Mouse (Mus musculus) intestine, postnatal 0 days (tissue): Measurements from ENCODE around the gene Gpank1. TPM values are rescaled to one million over a fixed set of nuclear protein-coding genes. Genes with fewer than 3 reads are reported as not detected.
A peak's percentile ranks its signal among the peaks of the same experiment; 100 is the strongest.

ENCODE experiments used
- ATAC-seq: fragments of 200-750 bp; cut with Nextera tagmentation; 2 replicates; pipeline ENCODE4 v1.8.0; 2017; ENCODE audit warnings: mild to moderate bottlenecking, moderate TSS enrichment, moderate library complexity
- H3K27ac ChIP-seq: fragments of 300-500 bp; sonication (generic); 2 replicates; pipeline ENCODE4 v1.5.1; 2014; ENCODE audit warnings: mild to moderate bottlenecking, low read depth, low read length, moderate library complexity
- H3K27me3 ChIP-seq: fragments of 300-500 bp; sonication (generic); replicated peaks from 2 replicates; pipeline ENCODE4 v1.6.1; 2014; ENCODE audit warnings: low read length, mixed read lengths; ENCODE audit not compliant: control insufficient read depth, insufficient read depth
- H3K36me3 ChIP-seq: fragments of 300-500 bp; sonication (generic); 2 replicates; pipeline ENCODE4 v1.6.1; 2014; ENCODE audit warnings: mild to moderate bottlenecking, moderate library complexity; ENCODE audit not compliant: control insufficient read depth, insufficient read depth
- H3K4me1 ChIP-seq: fragments of 300-500 bp; sonication (generic); replicated peaks from 2 replicates; pipeline ENCODE4 v1.6.1; 2014; ENCODE audit warnings: antibody characterized with exemption, low read length, mixed read lengths; ENCODE audit not compliant: control insufficient read depth, insufficient read depth
- H3K4me2 ChIP-seq: fragments of 300-500 bp; sonication (generic); replicated peaks from 2 replicates; pipeline ENCODE4 v1.6.1; 2014; ENCODE audit warnings: low read depth, mild to moderate bottlenecking, moderate library complexity
- H3K4me3 ChIP-seq: fragments of 300-500 bp; sonication (generic); 2 replicates; pipeline ENCODE4 v1.5.1; 2014; ENCODE audit warnings: low read depth, low read length
- H3K9ac ChIP-seq: fragments of 300-500 bp; sonication (generic); 2 replicates; pipeline ENCODE4 v1.6.1; 2014; ENCODE audit warnings: mild to moderate bottlenecking, low read depth, low read length
- H3K9me3 ChIP-seq: fragments of 300-500 bp; sonication (generic); 2 replicates; pipeline ENCODE4 v1.6.1; 2016; ENCODE audit warnings: mixed run types; ENCODE audit not compliant: control insufficient read depth
- CTCF ChIP-seq: sonication (generic); IDR thresholded peaks from 2 replicates; pipeline ENCODE4 v1.5.1; 2016; ENCODE audit warnings: low read depth, mild to moderate bottlenecking, control low read depth, antibody characterized with exemption, moderate library complexity
- WGBS: fragments of 180-500 bp; shearing (Covaris S2); extraction: QIAGEN DNeasy Blood & Tissue Kit; methylation state at CpG from one replicate; pipeline ENCODE4 v1.1.7; 2014; 5-methylcytosine and 5-hydroxymethylcytosine counted together
- polyA plus RNA-seq: library from polyadenylated mRNA; unstranded; fragments of >200 nt; fragmentation: Nextera tagmentation; extraction: Ambion mirVana; gene quantifications from 2 replicates; pipeline ENCODE4 v1.2.1, GENCODE M21; 2015

Gene Gpank1
- polyA plus RNA-seq, 1 experiment from 2014 or later, result 15.0 TPM

DNA sequence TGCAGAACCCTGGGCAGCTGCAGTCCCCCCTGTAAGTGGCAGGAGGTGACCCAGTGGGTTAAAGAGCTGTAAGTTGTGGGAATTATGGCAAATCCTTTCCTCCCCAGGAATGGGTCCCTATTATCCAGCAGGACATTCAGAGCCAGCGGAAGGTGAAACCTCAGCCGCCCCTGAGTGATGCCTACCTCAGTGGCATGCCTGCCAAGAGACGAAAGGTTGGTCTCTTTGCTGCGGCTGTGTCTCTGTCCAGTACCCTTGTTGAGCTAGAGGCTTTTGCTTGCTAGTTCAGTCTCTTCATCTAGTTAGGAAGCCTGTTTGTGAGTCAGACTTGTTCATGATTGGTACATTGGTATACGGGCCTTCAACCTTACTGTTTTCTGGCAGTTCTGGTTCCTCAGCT lies 24.9 kb downstream of the Gpank1 start:
- Histone ChIP-seq H3K9ac (no peak overlapping the region), H3K36me3 (peaks cover 96% of the 10 kb centered on the region), H3K4me3 (no peak overlapping the region), H3K4me2 (no peak overlapping the region), H3K27ac (no peak overlapping the region; the same call in 1 of the 2 replicates), H3K27me3 (no peaks in the 10 kb centered on the region), H3K4me1 (no peaks in the 10 kb centered on the region), H3K9me3 (no peaks in the 10 kb centered on the region)
- TF ChIP-seq CTCF, result no peak
- WGBS, result 75% methylated on average over 5 of the region's 5 CpGs
- ATAC-seq, result no peak

DNA sequence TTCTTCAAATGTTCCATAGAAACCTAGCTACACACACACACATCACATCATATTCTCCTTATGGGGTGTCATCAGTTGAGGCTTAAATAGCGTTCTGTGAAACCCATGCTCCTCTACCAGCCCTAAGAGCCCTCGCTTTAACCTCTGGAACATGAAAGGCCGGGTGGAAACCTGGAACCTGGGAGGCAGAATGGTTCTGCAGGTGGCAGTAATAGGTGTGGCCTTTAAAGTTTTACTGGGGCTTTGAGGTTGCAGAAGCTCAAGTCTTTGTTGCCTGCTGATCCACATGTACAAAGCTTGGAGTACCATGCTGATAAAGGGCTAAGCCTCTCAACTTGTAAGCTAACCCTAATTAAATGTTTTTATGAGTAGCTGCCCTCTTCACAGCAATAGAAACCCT lies 26.1 kb downstream of the Gpank1 start:
- Histone ChIP-seq H3K9ac (no peak overlapping the region), H3K27ac (no peak overlapping the region), H3K4me3 (no peak overlapping the region), H3K36me3 (peaks cover 95% of the 10 kb centered on the region), H3K4me1 (no peaks in the 10 kb centered on the region), H3K27me3 (no peaks in the 10 kb centered on the region), H3K4me2 (no peak overlapping the region), H3K9me3 (no peaks in the 10 kb centered on the region)
- no peak for ATAC-seq
- WGBS, result 43% methylated on average over 3 of the region's 3 CpGs
- TF ChIP-seq CTCF, result no peak

DNA sequence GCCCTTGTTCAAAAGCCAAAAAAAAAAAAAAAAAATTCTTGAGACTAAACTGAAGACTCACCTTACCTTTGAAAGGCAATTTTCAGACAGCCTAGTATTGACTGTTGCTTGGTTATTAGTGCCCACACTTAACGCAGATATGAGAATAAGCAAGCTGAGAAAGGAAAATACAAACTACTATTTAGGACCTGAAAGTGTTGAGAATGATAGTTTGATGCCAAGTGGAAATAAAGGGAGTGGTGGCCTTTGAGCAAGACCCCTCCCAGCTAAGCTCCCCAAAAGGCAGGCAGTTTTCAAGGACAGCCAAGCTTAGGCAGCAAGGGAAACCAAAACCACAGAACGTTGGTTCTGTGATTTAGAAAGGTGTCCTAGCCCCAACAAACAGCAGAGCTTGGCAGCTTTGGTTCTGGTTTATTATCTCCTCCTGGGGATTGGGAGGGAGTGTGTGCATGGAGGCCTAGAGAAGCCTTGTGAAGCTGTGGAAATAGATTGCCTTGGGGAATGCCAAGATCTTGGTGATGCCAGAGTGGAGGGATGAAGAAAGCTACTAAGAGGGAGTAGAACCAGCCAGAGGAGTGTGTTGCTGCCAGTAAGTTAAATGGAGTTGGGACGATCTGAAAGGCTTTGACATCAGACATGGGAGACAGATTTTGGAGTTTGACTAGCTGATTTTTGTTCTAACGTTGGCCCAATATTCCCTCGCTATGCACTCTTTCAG lies 26.8 kb downstream of the Gpank1 start:
- no peaks in the 10 kb centered on the region for H3K9me3 ChIP-seq
- H3K27ac ChIP-seq, result peak overlapping the region; percentile 11; the same call in 1 of the 2 replicates
- ATAC-seq, result no peak
- WGBS, result 65% methylated on average over 5 of the region's 5 CpGs
- no peak overlapping the region for H3K4me3 ChIP-seq
- no peak for TF ChIP-seq CTCF
- no peak overlapping the region for H3K4me2 ChIP-seq
- no peak overlapping the region for H3K9ac ChIP-seq
- H3K36me3 ChIP-seq, result peaks cover 95% of the 10 kb centered on the region
- H3K4me1 ChIP-seq, result no peaks in the 10 kb centered on the region
- H3K27me3 ChIP-seq, result no peaks in the 10 kb centered on the region

DNA sequence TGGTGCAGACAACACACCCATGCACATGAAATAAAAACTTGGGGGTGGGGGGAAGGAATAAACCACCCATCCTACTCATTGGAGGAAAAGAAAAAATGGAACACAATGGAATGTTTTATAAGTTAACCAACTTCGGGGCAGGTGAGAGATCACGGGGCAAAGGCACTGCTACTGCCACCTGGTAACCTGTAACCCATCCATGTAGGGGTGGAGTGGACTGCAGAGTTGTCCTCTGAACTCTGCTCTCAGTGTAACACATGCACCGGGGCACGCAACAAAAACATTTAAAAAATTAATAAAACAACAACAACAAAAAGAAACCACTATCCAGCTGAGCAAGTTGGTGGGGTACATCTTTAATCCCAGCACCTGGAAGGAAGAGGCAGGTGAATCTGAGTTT lies 30.9 kb downstream of the Gpank1 start:
- Histone ChIP-seq H3K27me3 (no peaks in the 10 kb centered on the region), H3K9ac (no peak overlapping the region), H3K4me3 (no peak overlapping the region), H3K9me3 (no peaks in the 10 kb centered on the region), H3K4me2 (no peak overlapping the region), H3K4me1 (no peaks in the 10 kb centered on the region), H3K27ac (no peak overlapping the region), H3K36me3 (peaks cover 95% of the 10 kb centered on the region)
- WGBS, result 93% methylated on average over 4 of the region's 4 CpGs
- TF ChIP-seq CTCF, result no peak
- no peak for ATAC-seq

DNA sequence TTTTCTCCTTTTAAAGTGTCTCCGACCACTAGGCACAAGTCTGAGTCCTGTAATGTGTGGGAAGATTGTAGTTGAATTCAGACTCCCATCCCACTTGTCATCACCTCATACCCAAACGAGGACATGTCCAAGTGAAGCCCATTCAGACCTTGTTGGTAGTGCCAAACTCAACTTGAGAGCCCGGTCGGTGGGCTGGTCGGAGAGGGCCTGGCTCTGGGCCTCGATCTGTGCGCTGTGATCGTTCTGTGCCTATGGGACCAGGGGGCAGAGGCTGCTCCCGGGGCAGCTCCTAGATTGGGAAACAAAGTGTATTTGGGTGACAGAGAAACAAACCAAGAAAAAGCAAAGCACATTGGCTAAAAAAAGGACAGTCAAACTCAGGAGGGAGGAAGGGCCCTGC lies 31.8 kb downstream of the Gpank1 start:
- Histone ChIP-seq H3K9ac (no peak overlapping the region), H3K27ac (no peak overlapping the region), H3K4me1 (no peaks in the 10 kb centered on the region), H3K4me2 (no peak overlapping the region), H3K4me3 (no peak overlapping the region), H3K27me3 (no peaks in the 10 kb centered on the region), H3K9me3 (no peaks in the 10 kb centered on the region), H3K36me3 (peaks cover 96% of the 10 kb centered on the region)
- WGBS, result 87% methylated on average over 9 of the region's 9 CpGs
- no peak for TF ChIP-seq CTCF
- no peak for ATAC-seq

DNA sequence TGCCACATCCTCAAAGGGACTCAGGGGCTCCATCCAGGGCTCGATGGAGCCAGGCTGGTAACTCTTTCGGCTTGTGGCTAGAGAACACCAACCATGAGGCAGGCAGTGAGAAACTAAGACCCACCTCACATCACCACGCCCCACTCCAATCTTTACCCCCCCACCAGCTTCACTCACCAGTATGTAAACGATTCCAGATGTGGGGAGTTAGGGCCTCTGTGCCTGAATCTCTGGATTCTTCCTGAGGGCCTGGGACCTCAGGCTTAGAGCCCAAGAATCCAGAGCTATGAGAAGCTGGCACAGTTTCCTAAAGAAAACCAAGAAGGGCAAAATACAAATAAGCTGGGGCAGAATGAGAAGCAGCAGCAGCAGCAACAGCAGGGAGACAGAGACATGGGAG lies 32.7 kb downstream of the Gpank1 start:
- no peak overlapping the region for H3K27ac ChIP-seq
- no peaks in the 10 kb centered on the region for H3K9me3 ChIP-seq
- H3K27me3 ChIP-seq, result no peaks in the 10 kb centered on the region
- no peak overlapping the region for H3K4me3 ChIP-seq
- H3K9ac ChIP-seq, result no peak overlapping the region
- peaks cover 97% of the 10 kb centered on the region for H3K36me3 ChIP-seq
- H3K4me1 ChIP-seq, result no peaks in the 10 kb centered on the region
- WGBS, result 80% methylated on average over 4 of the region's 4 CpGs
- no peak for ATAC-seq
- no peak overlapping the region for H3K4me2 ChIP-seq
- no peak for TF ChIP-seq CTCF
